Mouse (Mus musculus) limb, embryonic 11.5 days (tissue): ENCODE data around the gene Foxe1. TPM values are rescaled to one million over a fixed set of nuclear protein-coding genes. Genes with fewer than 3 reads are reported as not detected.

Experiments used
- ATAC-seq: fragments of 200-750 bp; cut with Nextera tagmentation; 2 replicates; pipeline ENCODE4 v1.8.0; 2017; ENCODE audit warnings: low read depth; ENCODE audit not compliant: insufficient number of reproducible peaks, low FRiP score, low TSS enrichment
- DNase-seq: peaks from one replicate; pipeline ENCODE4 v3.0.0-alpha.2; 2015; ENCODE audit warnings: low spot score
- H3K27ac ChIP-seq: fragments of 300-500 bp; sonication (generic); replicated peaks from 2 replicates; pipeline ENCODE4 v1.5.1; 2014; ENCODE audit warnings: low read depth, mild to moderate bottlenecking, low read length
- H3K27me3 ChIP-seq: fragments of 300-500 bp; sonication (generic); 2 replicates; pipeline ENCODE4 v1.6.1; 2014; ENCODE audit warnings: mild to moderate bottlenecking, low read length, mixed read lengths; ENCODE audit not compliant: control insufficient read depth, insufficient read depth
- H3K36me3 ChIP-seq: fragments of 300-500 bp; sonication (generic); 2 replicates; pipeline ENCODE4 v1.6.1; 2014; ENCODE audit warnings: mild to moderate bottlenecking, low read length, moderate library complexity, mixed read lengths; ENCODE audit not compliant: control insufficient read depth, insufficient read depth
- H3K4me1 ChIP-seq: fragments of 300-500 bp; sonication (generic); 2 replicates; pipeline ENCODE4 v1.6.1; 2014; ENCODE audit warnings: low read length, mixed read lengths; ENCODE audit not compliant: control insufficient read depth, insufficient read depth
- H3K4me2 ChIP-seq: fragments of 300-500 bp; sonication (generic); 2 replicates; pipeline ENCODE4 v1.6.1; 2014; ENCODE audit warnings: low read depth, mild to moderate bottlenecking, moderate library complexity; ENCODE audit not compliant: severe bottlenecking
- H3K4me3 ChIP-seq: fragments of 300-500 bp; sonication (generic); 2 replicates; pipeline ENCODE4 v1.5.1; 2014; ENCODE audit warnings: low read depth, low read length
- H3K9ac ChIP-seq: fragments of 300-500 bp; sonication (generic); 2 replicates; pipeline ENCODE4 v1.6.1; 2014; ENCODE audit warnings: mild to moderate bottlenecking, low read length
- H3K9me3 ChIP-seq: fragments of 300-500 bp; sonication (generic); 2 replicates; pipeline ENCODE4 v1.6.1; 2016; ENCODE audit warnings: low read length; ENCODE audit not compliant: control insufficient read depth
- WGBS: fragments of 180-500 bp; shearing (Covaris S2); extraction: QIAGEN DNeasy Blood & Tissue Kit; methylation state at CpG from one replicate; pipeline ENCODE4 v1.1.7; 2014; 5-methylcytosine and 5-hydroxymethylcytosine counted together
- polyA plus RNA-seq: library from polyadenylated mRNA; unstranded; fragments of >200 nt; fragmentation: Nextera tagmentation; extraction: Ambion mirVana; gene quantifications from 2 replicates; pipeline ENCODE4 v1.2.1, GENCODE M21; 2014

Gene Foxe1
- polyA plus RNA-seq, 1 experiment from 2014 or later: not detected

- Histone ChIP-seq H3K9me3 (no peaks in the 10 kb centered on the region), H3K4me1 (no peaks in the 10 kb centered on the region), H3K9ac (no peak overlapping the region), H3K27me3 (no peaks in the 10 kb centered on the region), H3K4me3 (no peak overlapping the region), H3K27ac (no peak overlapping the region), H3K4me2 (no peak overlapping the region), H3K36me3 (no peaks in the 10 kb centered on the region)
- DNase-seq: no peak
- 58% methylated on average over 4 of the region's 4 CpGs for WGBS
- no peak for ATAC-seq
These were observed 20.7 kb upstream of the Foxe1 start for GRCm38 (mm10) chr4:46322715-46323114.

DNA sequence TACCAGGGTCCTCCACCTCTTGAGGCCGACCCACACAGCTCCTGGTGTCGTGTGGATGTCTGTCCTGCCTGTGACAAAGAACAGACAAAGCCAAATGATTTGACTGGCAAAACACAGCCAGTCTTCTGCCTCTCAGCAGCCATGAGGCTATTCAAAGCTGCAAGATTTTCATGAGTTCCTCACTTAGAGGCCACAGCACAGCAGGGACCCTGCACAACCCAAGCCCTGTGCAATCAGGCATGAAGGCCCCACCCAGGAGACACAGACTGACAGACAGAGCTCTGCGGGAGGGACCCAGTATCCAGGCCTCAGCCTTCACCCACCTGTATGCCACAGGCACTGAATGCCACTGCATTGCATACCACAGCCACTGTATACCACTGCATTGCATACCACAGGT is 14.5 kb upstream of the Foxe1 start:
- Histone ChIP-seq H3K4me1 (no peaks in the 10 kb centered on the region), H3K9ac (no peak overlapping the region), H3K36me3 (no peaks in the 10 kb centered on the region), H3K4me3 (no peak overlapping the region), H3K27me3 (no peaks in the 10 kb centered on the region), H3K9me3 (no peaks in the 10 kb centered on the region), H3K27ac (no peak overlapping the region), H3K4me2 (no peak overlapping the region)
- 63% methylated on average over 3 of the region's 3 CpGs for WGBS
- ATAC-seq: no peak
- DNase-seq: no peak

DNA sequence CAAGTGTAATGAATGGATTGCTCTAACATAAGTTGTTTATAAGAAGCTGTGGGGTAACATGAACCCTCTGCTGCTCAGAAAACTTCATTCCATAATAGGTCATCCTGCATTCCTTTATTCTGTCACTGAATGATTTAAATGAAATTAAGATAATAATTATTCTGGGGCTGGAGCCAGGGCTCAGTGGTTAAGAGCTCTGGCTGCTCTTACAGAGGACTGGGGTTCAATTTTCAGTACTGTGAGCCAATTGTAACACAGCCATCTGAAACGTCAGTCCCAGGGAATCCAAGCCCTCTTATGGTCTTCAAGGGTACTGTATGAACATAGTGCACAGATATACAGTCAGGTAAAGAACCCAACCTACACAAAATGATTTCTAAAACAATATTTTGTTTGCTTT is 7.6 kb upstream of the Foxe1 start:
- Histone ChIP-seq H3K27me3 (peaks cover 43% of the 10 kb centered on the region), H3K4me2 (no peak overlapping the region)
- DNase-seq: no peak

DNA sequence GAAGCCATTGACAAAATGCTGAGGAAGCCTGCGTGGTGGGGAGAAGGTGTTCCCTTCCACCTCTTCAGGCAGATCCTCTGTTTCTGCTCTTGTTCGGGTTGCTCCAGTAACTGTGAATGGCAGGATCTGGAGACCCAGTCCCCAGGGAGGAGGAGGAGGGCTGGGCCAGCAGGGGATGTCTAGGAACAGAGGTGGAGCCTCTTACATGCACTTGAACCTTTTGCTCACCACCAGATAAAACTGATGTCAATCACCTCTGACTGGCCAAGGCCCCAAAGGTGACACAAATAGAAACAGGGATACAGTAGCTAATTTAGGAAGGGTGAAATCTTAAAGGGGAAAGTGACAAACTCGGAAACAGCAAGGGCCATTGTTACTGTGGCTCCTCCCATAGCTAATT is 5.4 kb upstream of the Foxe1 start:
- H3K9ac ChIP-seq: no peak overlapping the region
- H3K4me2 ChIP-seq: no peak overlapping the region
- WGBS: 3% methylated on average over 3 of the region's 3 CpGs
- H3K4me3 ChIP-seq: no peak overlapping the region
- ATAC-seq: no peak
- H3K27ac ChIP-seq: no peak overlapping the region
- no peaks in the 10 kb centered on the region for H3K36me3 ChIP-seq
- no peaks in the 10 kb centered on the region for H3K4me1 ChIP-seq
- no peaks in the 10 kb centered on the region for H3K9me3 ChIP-seq
- no peak for DNase-seq
- H3K27me3 ChIP-seq: peaks cover 64% of the 10 kb centered on the region

More for the DNA sequence above, 7.6 kb upstream of the Foxe1 start:
- H3K36me3 ChIP-seq: no peaks in the 10 kb centered on the region
- H3K9ac ChIP-seq: no peak overlapping the region
- ATAC-seq: no peak
- no peaks in the 10 kb centered on the region for H3K9me3 ChIP-seq
- 17% methylated on average over 1 of the region's 1 CpGs for WGBS
- H3K4me1 ChIP-seq: no peaks in the 10 kb centered on the region
- no peak overlapping the region for H3K4me3 ChIP-seq
- H3K27ac ChIP-seq: no peak overlapping the region

GRCm38 (mm10) chr4:46339026-46339425 is 4.4 kb upstream of the Foxe1 start:
- 20% methylated on average over 10 of the region's 10 CpGs for WGBS
- no peak overlapping the region for H3K4me3 ChIP-seq
- H3K27ac ChIP-seq: no peak overlapping the region
- H3K9ac ChIP-seq: no peak overlapping the region
- H3K4me2 ChIP-seq: no peak overlapping the region
- no peaks in the 10 kb centered on the region for H3K4me1 ChIP-seq
- H3K9me3 ChIP-seq: no peaks in the 10 kb centered on the region
- no peaks in the 10 kb centered on the region for H3K36me3 ChIP-seq
- no peak for ATAC-seq
- H3K27me3 ChIP-seq: peaks cover 74% of the 10 kb centered on the region
- peak; percentile 32 for DNase-seq

DNA sequence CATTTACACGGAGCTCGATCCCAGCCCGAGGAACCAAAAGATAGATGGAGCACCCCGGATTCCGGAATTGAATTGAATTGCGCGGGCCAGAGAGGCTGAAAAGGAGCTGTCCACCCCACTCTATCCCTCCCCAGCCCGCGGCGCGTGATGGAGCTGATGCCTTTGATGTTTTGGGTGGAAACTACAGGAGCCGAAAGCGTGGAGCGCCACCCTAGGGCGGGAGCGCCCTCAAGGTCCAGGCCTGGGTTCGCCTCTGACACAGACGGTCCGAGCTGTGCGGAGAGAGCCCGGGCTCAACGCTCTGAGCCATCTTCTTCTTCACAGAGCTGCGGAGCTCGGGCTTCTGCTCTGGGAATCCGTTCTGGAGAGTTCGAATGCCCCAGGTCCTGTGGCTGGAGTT is 3.8 kb upstream of the Foxe1 start:
- peak; percentile 43 for DNase-seq

GRCm38 (mm10) chr4:46341831-46342680 is 1.4 kb upstream of the Foxe1 start:
- Histone ChIP-seq H3K27ac (no peak overlapping the region), H3K27me3 (peaks cover 95% of the 10 kb centered on the region), H3K9me3 (no peaks in the 10 kb centered on the region), H3K4me2 (0 out of 2 replicates have a peak overlapping the region, but pooled peaks have one; percentile 8), H3K4me1 (no peaks in the 10 kb centered on the region), H3K9ac (no peak overlapping the region), H3K36me3 (no peaks in the 10 kb centered on the region), H3K4me3 (no peak overlapping the region)
- DNase-seq (peak; percentile 28), ATAC-seq (no peak)
- WGBS: 12% methylated on average over 22 of the region's 22 CpGs

More for the DNA sequence above, 3.8 kb upstream of the Foxe1 start:
- 1% methylated on average over 26 of the region's 26 CpGs for WGBS
- no peak overlapping the region for H3K4me2 ChIP-seq
- H3K27me3 ChIP-seq: peaks cover 79% of the 10 kb centered on the region
- H3K9ac ChIP-seq: no peak overlapping the region
- H3K9me3 ChIP-seq: no peaks in the 10 kb centered on the region
- no peak overlapping the region for H3K4me3 ChIP-seq
- H3K27ac ChIP-seq: no peak overlapping the region
- no peaks in the 10 kb centered on the region for H3K36me3 ChIP-seq
- no peaks in the 10 kb centered on the region for H3K4me1 ChIP-seq
- ATAC-seq: no peak

DNA sequence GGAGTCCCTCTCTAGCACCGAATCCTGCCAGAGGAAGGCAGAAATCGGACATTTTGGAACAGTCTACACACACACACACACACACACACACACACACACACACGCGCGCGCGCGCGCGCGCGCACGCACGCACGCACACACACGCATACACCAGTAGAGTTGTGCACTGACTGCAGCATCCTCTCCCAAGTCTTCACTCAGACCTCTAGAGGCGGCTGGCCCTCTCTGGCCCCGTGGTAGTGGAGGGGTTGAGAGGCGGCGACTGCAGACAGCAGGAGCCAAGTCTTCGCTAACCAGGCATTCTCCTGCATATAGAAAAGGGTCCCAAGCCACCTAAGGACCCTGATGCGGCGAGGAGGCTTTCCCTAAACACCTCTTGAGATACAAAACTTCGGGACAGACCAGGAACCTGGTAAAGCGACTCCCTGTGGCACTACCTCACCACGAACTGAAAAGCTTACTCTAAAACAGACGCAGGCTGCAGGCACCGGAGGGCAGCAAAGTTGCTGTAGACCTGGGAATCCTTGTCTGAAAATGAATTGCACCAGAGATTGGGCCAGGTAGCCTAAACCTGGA is 610 bp upstream of the Foxe1 start:
- under 1% methylated on average over 28 of the region's 28 CpGs for WGBS
- no peak for ATAC-seq
- peak; percentile 63 for DNase-seq

More for the DNA sequence above, 610 bp upstream of the Foxe1 start:
- peaks cover 95% of the 10 kb centered on the region for H3K27me3 ChIP-seq
- H3K4me1 ChIP-seq: no peaks in the 10 kb centered on the region
- no peak overlapping the region for H3K4me2 ChIP-seq
- H3K27ac ChIP-seq: no peak overlapping the region
- no peaks in the 10 kb centered on the region for H3K36me3 ChIP-seq
- no peak overlapping the region for H3K4me3 ChIP-seq
- H3K9me3 ChIP-seq: no peaks in the 10 kb centered on the region
- 0 out of 2 replicates have a peak overlapping the region, but pooled peaks have one; percentile 22 for H3K9ac ChIP-seq
